Mouse (Mus musculus) mouse trophoblast stem cell (cell line): ENCODE measurements around the gene Ap4b1.

ENCODE experiments used
- in situ Hi-C, 2 experiments: fragments of 300-500 bp; cut with MseI, MboI; formaldehyde crosslinking; loops; 2 replicates in 1 of 2; 3 replicates in 1 of 2; pipeline ENCODE4 v1.15.1; 2025

Gene Ap4b1

DNA sequence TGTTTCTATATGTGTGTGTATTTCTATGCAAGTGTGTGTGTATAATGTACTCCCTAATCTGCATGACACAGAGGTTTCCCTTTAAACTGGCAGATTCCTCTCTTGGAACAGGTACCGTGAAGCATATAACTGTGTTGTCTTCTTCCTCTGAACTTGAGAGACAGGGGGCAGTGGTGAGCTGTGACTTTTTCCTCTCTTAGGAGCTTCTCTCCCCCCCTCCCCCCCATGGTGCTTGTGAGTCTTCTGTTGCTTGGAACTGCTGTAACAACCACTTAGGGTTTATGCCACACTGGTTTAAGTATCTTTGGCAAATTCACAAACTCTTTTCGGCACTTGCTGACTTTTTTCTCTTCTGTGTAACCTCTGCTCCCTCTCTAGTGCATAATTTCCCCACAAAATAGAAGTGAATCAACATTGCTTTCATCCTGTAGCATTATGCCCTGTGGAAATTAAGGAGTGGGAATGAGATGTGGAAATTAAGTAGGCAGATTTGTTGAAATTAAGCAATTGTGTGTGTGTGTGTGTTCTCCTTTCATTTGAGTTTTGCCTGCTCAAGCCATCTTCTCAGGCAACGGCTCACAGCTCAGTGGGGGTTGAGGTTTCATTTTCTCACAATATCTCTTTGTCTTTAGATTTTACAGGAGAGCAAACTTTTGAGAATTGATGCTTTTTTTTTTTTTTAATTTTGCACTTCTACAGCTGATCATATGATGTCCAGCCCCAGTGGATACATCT is 43.4 kb downstream of the Ap4b1 start:
- in situ Hi-C loops, result loop anchor here in 1 of 2 experiments (5.0 kb wide), 1 partner anchor 35 kb away; no protein-coding TSS in a partner anchor

- in situ Hi-C loops, result loop anchor here in 1 of 2 experiments (5.0 kb wide), 1 partner anchor 33 kb away; no protein-coding TSS in a partner anchor
Measured at GRCm38 (mm10) chr3:103853804-103854203, 44.5 kb downstream of the Ap4b1 start.

- in situ Hi-C loops, result no loop called here
Measured at GRCm38 (mm10) chr3:103857036-103857805, 47.9 kb downstream of the Ap4b1 start.

GRCm38 (mm10) chr3:103857977-103858563 is 48.8 kb downstream of the Ap4b1 start:
- in situ Hi-C loops, result no loop called here

- in situ Hi-C loops, result no loop called here
Measured at GRCm38 (mm10) chr3:103858881-103859801, 49.8 kb downstream of the Ap4b1 start, which contains the start of gene Ptpn22. TSS of gene Ptpn22 (plus strand) at chr3:103859795.

DNA sequence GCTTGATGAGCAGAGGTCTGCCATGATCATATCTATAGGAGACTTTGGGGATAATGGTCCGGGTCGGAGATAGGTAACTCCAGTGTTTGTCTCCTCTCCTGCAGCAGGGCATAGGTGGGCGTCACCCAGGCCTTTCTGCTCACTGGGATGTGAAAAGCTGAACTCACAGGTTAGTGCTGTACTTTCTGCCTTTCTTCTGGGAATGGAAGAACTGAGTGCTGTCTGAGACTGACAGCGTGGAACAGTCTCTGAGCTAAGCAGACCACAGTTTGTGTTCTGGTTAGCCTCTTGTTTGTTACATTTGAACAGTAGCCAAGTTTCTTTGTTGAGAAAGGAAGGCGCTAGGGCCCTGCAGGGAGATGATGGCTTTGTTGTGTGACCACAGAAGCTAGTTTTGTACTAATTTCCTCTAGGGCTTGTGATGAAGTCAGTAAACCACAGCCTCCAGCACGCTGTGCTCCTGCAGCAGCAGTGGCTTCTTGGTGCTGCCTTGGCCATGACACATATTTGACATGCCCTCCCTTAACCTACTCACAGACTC is 50.6 kb downstream of the Ap4b1 start:
- in situ Hi-C loops, result no loop called here

DNA sequence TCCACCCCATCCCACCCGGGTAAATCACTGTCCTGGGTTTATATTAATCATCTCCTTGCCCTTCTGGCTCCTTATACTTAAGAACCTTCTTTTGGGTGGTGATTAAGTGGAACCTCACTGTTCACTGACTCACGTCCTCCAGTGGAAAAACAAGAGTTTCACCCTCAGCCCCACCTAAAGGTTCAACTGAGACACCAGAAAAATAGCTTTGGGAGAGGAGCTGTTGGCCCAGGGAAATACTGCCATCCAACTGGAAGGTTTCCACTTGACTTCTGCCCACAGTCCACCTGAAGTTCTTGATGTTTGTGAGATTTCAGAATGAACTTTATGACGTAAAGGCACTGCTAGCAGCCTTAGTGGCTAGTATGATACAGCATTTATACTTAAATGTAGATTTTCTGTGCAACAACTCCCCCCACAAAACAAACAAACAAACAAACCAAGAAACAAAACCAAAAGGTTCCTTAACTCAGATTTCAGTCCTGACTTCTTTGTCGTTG is 53.5 kb downstream of the Ap4b1 start:
- in situ Hi-C loops, result no loop called here

GRCm38 (mm10) chr3:103864200-103864599 is 54.9 kb downstream of the Ap4b1 start:
- in situ Hi-C loops, result no loop called here

DNA sequence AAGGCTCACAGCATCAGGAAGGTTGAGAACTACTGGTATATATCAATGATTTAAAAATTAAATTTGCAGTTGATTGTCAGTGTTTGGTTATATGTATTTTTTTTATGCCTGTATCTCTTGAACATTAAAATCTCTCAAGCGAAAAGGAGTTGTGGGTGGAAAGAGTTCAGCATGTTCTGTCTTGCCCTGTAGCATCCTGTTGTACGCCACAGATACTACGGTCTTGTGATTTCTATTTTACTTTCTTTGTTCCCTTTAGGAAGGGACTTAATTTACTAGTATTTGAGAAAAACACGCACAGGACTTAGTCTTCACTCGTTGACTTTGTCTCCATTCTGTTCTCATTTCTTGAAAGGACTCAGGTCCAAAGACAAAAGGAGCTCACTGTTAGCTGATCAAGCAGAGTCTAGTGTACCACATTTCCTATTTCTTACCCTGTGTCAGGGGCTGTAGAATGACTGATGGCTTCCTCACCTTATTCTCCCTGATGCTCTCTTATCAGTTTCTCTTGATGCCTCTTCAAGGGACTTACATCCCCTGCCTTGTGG is 58.2 kb downstream of the Ap4b1 start:
- in situ Hi-C loops, result no loop called here

DNA sequence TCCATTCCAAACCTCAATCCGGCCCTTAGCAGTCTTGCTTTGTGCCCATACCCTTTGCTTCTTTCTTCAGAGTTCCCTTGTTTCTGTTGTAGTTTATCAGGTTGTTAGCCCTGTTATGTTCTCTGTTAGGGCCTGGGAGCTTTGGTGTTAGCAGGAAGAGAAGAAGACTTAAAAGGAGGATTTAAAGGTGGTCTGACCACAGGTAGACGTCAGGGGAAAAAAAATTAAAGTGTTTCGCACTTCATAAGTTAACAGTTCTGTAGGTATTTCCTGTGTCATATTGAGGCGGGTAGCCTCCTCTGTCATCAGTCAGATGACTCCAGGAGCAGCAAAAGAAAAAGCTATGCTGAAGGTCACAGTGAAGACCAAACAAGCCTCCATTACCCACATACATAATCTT is 58.7 kb downstream of the Ap4b1 start:
- in situ Hi-C loops, result no loop called here
